Mouse (Mus musculus): Measurements from ENCODE around the gene Ubqln1.
A peak's percentile ranks its signal among the peaks of the same experiment; 100 is the strongest.

Ubqln1 gene

DNA sequence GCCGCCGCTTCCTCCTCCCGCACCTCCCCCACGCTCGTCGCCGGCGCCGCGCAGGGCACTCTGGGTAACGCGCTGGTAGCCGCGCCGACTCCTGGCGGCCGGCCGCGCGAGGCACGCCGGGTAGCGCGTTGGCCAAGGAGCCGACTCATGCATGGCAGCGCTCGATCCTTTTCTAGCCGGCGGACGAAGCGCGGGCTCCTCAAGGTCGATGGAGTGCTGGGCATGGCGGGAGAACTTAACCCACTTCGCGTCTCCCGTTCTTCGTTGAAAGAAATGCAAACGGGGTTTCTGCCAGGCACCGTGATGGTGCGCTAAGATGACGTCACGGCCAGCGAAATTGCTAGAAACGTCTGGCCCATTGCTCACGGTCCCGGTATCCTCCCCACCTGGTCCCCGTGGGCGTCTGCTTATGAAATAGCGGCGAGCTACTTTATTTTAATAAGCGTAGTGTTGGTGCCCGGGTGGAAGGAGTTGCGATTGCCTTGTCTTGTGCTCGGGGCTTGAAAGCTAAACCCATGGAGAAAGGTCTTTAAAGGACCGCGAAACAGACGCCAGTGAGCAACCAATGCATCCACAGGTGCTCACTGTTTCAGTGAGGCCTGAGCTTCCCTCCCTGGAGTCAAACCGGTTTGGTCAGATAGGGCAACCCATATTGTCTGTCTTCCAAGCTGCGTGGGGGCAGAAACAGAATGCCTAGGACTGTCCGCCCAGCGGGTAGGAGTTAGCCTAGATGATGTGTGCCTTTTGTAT, at the start of gene Ubqln1:
Gene Ubqln1 (minus strand): TSS at position 62 of the 750 bp plus-strand sequence.
- DNase-seq (ENCODE audit: low spot score in 2 of 2), result peak; percentile 92

DNA sequence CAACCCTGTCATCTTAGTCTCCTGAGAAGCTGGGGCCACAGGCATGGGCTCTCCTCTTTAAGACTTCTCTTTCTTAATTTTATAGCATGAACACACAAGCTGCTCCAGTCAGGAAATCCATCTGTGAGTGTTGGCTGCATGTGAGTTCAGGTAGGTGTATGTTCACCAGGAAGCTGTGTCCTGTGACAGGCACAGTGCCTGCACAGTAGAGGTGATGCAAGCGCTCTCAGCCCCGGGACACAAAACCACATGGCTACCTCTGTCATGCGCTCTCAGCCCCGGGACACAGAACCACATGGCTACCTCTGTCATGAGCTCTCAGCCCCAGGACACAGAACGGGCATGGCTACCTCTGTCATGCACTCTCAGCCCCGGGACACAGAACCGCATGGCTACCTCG, 48.1 kb upstream of the Ubqln1 start:
- no peak for DNase-seq (ENCODE audit: low spot score in 2 of 2)

DNA sequence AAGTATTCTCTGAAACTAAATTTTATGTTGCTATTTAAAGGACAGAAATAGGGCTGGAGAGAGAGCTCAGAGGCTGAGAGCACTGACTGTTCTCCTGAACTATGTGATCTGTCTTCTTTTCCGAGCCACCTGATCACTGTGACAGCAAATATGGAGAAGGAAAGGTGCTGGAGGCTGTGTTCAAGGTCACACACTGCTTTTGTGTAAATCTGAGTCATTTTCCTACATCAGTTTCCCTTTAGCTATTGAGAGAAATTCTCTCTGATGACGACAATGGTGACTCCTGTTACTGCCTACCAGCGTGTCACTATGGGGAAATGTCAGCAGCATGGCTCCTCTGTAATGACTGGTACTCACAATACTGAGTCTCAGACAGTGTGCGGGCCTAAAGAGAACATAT, 46.2 kb upstream of the Ubqln1 start:
- DNase-seq (ENCODE audit: low spot score in 2 of 2), result no peak

DNA sequence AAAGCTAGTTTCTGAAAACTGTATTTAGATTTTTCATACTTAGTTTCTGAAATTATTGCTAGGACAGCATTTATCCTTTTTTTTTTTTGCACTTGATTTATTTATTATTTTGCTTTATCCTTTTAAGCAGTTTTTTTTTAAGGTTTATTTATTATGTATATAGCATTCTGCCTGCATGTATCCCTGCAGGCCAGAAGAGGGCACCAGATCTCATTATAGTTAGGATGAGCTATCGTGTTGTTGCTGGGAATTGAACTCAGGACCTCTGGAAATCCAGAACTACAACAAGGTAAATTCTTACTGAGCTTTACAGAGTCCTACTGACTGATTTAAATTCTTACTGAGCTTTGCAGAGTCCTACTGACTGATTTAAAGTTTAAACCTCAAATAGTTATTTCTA, 37.8 kb upstream of the Ubqln1 start:
- no peak for DNase-seq (ENCODE audit: low spot score in 2 of 2)

DNA sequence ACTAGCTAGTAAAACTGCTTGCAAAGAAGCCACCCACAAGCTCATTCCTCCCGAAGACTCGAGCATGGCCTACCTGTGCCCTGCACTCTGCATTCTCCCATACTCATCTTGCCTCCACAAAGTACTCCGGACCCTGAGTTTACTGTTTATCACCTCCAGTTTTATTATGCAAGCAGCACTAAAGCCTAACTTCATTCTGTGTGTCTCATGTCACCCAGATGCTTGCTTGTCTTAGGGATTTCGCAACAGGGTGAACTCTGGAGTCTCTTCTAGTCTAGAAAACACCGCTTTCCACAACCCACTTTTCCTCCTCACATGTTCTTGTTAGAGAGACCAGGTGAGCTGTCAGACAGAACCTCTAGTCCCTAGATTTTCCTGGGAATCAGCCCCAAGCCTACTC, 33.5 kb upstream of the Ubqln1 start:
- DNase-seq (ENCODE audit: low spot score in 2 of 2), result no peak

DNA sequence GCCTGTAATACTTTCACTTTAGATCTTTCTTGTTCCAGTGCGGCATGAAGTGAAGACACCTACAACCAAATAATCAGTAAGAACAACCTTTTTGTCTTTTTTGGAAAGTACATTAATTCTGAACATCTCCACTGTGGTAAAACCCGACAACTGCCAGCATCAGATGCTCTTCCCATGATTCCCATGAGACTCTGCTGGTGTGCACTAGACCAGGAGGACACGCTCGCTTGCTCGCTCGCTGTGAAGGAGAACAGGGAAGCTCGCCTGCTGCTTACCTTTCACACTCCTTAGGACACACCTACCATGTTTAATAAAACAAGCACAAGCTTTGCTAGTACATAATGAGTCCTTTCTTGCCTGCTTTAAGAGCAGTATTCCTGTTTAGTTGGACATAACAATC, 21.1 kb upstream of the Ubqln1 start:
- DNase-seq (ENCODE audit: low spot score in 2 of 2), result no peak

DNA sequence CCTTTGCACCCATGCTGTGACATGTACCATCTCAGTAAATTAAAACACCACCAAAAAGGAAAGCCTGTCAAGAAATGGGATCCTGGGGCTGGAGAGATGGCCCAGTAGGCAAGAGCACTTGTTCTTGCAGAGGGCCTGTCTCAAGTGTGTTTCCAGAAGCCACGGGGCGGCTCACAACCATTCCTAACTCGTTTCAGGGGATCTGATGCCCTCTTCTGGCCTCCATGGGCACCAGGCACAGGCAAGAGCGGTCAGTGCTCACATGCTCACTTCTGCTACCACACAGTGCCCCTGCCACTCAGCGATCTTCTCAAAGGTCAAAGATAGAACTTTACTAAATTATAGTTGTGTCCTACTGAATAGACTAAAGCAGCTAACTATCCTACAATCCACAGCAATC, 17.2 kb upstream of the Ubqln1 start:
- peak in 1 of 2 experiments; percentile 57 for DNase-seq (ENCODE audit: low spot score in 2 of 2)

DNA sequence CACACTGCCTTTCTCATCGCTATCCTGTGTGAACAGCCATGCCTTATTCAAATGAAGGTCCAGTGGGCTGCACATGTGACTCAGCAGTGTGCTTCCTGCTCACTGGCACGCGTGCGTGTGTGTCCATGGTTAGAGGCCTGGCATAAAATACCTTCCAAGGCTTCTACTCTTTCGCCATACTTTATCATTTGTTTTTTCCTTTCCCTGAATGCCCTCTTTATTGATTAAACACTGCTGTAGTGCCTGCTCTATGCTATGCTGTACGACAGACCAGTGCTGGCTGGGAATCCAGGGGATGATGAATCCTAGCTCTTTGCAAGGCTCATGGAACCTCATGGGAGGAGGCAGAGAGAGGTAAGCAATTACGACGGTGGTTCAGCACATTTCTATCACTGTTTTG, 16.6 kb upstream of the Ubqln1 start:
- DNase-seq (ENCODE audit: low spot score in 2 of 2), result no peak

DNA sequence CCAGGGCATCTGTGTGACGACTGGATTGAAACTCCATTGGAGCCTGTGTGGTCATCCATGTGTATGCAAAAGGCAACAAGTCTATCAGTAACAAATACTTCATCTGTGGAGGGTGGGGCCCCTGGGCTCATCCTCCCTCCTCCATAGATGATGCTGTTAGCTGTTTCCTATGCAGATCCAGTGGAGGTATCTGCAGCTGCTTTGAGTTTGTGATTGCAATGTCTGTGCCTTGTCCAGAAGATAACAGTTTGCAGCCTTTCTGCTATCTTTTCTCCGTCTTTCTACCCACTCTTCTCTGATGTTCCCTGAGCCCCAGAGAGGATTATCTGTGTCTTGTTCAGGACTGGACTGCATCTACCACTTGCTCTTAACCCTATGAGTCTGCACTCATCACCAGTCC, 13.2 kb upstream of the Ubqln1 start:
- no peak for DNase-seq (ENCODE audit: low spot score in 2 of 2)

DNA sequence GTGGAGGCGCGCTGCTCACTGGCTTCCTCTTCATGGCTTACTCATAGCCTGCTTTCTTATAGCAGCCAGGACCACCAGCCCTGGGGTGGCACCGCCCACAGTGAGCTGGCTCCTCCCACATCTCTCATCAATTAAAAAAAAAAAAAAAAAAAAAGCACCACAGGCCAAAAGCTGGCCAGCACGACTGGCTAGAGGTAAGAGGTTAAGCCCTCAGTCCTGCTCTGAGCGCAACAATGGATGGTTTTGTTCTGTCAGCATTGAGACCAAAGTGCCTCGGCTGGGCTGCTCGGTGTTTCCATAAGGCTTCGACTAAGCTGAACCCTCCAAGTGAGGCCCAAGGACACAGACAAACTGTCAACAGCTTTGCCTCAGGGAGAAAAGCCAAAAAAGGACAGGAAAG, 10.2 kb upstream of the Ubqln1 start:
- no peak for DNase-seq (ENCODE audit: low spot score in 2 of 2)

DNA sequence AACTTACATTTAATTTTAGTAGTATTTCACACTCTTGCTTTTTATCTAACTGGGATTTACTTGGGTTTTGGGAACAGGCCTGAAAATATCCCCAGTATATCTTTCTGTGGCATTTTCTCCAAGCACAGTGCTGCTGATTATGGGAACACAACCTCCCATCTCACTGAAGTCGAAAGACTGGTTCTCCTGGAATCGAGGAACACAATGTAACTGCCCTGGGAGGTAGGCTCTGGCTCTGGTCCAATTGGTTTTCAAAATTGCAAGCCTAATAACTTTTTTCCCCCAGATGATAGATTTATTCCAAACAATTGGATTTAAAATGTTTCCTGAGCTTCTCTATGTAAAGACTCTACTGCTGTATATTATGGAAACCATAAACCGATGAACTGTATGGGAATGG, 4.8 kb upstream of the Ubqln1 start:
- DNase-seq (ENCODE audit: low spot score in 2 of 2), result no peak

DNA sequence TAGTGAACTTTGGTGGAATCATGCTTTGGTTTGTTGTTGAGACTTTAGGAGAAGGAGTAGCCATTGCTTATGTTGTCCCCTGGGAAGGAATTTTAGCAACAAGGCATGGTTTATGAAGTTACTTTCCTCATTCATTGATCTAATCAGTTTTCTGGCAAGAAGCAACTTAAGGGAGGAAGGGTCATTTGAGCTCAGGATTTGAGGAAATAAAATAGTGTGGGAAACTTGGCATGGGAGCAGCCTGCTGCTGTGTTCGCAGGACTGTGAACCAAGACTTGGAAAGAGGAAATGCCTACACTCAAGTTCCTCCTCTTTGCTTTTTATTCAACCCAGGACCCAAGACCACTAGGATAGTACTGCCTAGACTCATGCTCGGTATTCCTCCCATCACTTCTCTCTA, 2.1 kb upstream of the Ubqln1 start:
- DNase-seq (ENCODE audit: low spot score in 2 of 2), result no peak

DNA sequence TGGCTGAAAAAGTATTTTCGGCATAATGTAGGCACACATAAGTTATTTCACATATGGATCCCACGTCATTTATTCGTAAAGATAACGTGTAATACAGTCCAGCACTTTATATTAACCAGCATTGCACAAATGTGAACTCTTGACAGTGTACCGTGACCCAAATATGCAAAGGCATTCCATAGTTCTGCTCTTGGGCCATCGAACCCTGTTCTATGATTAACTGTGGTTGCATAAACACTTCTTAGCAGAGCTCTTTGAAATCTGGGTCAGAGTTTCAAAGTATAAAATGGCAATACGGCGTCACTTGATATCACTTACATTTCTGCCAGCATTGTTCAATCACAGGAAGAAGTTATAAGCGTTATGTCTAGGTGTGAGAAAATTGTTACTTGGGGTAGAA, 942 bp upstream of the Ubqln1 start:
- no peak for DNase-seq (ENCODE audit: low spot score in 2 of 2)

DNA sequence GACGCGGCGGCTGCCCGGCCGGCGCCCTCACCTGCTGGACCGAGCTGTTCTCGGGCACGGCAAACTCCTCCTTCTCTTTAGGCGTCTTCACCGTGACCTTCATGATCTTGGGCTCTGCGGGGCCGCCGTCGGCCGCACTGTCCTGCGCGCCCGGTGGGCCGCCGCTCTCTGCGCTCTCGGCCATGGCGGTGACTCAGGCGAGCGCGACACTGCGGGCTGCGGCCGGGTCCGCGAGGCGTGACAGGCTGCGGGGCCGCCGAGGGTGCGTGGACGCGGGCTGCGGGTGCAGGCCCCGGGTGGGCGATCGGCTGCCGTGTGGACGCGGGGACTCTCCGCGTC, 231 bp downstream of the Ubqln1 start:
- DNase-seq (ENCODE audit: low spot score in 2 of 2), result no peak

DNA sequence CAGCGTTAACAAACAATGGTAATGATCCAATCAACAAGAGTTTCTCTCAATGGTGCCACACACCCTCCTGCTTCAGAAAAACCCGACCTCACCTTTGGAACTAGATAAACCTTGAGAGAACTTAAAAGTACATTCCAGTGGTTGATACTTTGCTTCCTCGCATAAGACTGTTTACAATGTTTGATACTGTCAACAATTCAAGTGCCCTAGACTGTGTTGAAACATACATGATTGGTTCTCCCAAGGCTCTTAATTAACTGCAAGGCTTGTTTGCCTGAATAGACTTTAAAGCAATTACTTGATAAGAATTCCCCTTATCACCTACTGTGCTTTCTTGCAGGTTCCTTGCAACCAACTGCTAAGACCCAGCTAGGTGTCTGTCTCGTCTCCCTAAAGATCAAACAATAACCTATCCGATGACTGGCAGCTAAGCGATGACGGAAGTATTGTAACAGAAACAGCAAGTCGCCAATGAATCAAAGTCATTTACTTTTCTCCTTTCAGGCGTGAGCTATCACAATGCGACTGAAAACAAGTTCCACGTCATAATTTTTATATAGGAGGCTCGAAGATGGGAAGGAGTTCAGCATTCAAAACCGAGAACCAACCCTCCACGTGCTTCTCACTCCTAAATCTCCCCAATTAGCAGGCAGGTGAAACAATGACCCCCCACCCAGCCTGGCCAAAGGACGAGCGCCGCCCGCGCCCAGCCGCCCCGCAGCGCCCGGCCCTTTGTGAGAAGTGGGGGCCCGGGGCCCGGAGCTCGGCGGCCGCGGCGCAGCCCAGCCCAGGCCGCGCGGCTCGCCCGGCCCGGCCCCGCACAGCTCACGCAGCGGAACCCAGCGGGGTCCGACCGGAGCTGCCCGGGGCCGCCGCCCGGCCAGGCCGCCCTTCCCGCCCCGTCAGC, 854 bp downstream of the Ubqln1 start:
- no peak for DNase-seq (ENCODE audit: low spot score in 2 of 2)

DNA sequence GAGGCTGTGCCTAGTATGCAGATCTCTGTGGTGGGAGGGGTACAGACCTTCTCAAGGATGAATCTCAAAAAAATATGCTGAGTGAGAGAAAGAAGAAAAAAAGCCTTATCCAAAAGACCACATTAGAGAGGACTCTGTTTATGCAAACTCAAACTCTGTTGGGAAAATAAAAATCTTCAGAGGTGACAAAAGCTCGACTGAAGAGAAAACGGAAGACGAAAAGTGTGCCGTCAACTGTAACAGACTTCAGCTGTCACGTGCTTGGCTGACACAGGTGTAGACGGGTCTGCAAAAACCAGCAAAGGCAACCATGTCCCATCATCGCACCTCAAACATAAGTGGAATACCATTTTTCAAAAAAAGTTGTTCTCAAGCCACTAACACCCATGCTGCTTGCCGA, 1.7 kb downstream of the Ubqln1 start:
- DNase-seq (ENCODE audit: low spot score in 2 of 2), result no peak

DNA sequence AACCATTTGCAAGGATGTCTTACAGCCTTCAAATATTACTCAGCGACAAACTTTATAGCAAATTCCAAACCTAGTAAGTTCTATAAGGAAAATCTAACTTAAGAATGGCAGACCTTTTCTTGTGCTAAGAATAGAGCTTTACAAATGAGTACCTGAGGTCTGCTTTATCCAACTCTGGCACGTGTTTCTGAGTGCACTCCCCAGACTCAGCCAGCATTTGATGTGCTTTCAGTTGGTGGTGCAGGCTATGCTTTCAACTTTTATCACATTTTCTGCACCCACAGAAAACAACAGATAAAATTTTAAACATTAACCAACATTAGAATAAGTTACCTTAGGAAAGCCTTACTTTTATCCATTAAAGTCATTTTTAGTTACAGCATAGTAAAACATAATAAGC, 2.9 kb downstream of the Ubqln1 start:
- DNase-seq (ENCODE audit: low spot score in 2 of 2), result no peak

DNA sequence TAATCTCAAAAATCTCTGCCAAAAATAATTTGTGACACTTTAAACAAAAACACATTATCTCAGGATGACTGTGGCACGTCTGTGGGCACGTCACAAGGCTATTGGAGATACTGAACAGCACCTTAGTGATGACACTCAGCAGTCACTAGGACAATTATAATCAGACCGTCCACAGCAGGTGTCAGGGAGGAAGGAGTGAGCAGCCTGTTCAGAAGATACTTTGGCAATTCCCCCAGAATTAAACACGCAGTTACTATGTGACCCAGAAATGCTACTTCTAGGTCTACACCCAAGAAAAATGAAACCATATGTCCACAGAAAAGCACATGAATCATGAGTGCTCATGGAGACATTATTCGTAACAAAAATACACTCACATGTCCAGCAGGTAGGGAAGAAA, 5.0 kb downstream of the Ubqln1 start:
- no peak for DNase-seq (ENCODE audit: low spot score in 2 of 2)

DNA sequence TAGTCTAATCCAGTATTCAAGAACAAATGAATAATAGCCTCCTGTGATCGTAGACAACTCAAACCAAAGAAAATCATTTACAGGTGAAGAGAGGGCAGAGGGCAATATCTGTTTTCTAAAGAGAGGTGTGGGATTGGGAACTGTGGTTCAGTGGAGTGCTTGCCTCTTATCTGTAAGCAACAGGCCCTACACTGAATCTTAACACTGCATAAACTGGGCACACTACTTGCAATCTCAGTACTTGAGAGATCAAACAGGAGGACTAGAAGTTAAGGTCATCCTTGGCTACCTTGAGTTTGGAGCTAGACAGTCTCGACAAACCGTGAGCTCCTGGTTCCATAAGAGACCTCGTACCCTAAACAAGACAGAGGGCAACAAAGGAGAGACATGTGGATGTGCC, 9.4 kb downstream of the Ubqln1 start:
- no peak for DNase-seq (ENCODE audit: low spot score in 2 of 2)

DNA sequence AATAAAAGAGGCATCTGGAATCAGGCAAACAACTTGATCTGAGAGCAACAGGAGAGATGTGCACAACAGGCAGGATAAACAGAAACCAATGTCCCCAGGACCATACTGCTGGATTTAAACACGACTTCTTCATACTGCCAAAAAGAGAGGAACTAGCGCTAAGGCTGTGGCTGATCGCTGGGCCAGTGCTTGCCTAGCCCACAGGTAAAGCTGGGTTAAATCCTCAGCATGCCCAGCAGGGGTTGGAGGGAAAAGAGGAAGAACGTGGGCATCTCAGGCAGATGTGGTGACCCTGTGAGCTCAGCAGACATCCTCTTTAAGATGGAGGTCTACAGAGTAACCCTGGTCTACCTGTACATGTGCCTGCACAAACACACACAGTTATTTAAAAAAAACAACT, 10.5 kb downstream of the Ubqln1 start:
- DNase-seq (ENCODE audit: low spot score in 2 of 2), result no peak

DNA sequence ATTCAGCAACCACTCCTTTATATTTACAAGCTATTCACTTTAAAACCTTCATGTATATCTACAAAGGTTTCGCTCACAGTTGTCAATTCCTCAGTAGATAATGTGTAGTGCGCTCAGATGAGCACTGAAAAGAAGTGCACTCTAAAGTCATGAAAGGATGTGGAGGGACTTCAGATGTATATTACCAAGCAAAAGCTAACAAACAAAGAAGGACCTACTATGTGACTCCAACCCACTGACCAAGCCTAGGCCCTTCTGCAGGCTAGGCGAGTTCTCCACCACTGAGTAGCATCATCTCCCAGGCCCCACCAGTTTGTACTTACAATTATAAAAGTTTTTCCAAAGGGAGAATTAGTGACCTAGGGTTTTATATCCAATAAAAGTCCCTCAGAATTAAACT, 11.3 kb downstream of the Ubqln1 start:
- no peak for DNase-seq (ENCODE audit: low spot score in 2 of 2)

DNA sequence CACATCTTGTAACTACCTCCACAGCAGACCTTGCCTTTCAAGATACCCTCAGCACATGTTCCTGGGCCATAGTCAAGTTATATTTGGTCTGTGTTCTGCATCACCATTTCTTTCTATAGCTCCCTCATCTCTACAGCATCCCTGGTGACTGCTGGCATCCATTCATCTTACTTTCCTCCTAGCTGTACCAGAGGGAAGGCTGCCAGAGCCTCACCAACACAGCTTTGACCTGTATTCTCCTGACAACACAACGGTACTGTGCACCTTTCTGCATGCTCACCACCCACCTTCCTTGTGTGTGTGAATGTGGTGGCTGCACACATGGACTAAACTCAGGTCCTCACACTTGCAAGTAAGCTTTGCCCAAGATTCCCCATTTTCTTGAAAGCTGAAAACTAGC, 12.6 kb downstream of the Ubqln1 start:
- peak in 1 of 2 experiments; percentile 44 for DNase-seq (ENCODE audit: low spot score in 2 of 2)

DNA sequence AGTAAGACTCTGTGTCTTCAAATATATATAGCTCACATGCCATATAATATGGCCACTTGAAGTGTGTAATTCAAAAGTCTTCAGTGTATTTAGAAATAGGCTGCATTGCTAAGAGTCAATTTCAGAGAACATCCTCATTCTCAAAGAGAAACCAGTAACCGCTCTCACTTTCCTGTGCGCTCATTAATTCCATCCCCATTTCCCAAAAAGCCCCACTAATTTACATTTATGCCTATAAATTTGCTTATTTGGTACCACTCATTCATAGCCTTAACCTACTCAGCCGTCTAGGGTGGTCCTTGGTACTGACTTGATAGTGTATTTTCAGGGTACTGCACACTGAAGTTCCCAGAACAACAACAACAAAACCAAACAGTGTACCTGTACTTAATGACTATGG, 13.5 kb downstream of the Ubqln1 start:
- no peak for DNase-seq (ENCODE audit: low spot score in 2 of 2)
